Mouse (Mus musculus) kidney, embryonic 14.5 days (tissue): ENCODE results near the gene Tmtc4. TPM values are rescaled to one million over a fixed set of nuclear protein-coding genes. Genes with fewer than 3 reads are reported as not detected.

ENCODE experiments used
- ATAC-seq: fragments of 200-750 bp; cut with Nextera tagmentation; 2 replicates; pipeline ENCODE4 v1.8.0; 2017; ENCODE audit warnings: moderate number of reproducible peaks, mild to moderate bottlenecking, moderate TSS enrichment, moderate library complexity; ENCODE audit not compliant: low FRiP score, low TSS enrichment
- H3K27ac ChIP-seq: fragments of 300-500 bp; sonication (generic); 2 replicates; pipeline ENCODE4 v1.5.1; 2014; ENCODE audit warnings: low read depth, mild to moderate bottlenecking, low read length, moderate library complexity, mixed read lengths
- H3K27me3 ChIP-seq: fragments of 300-500 bp; sonication (generic); 2 replicates; pipeline ENCODE4 v1.6.1; 2014; ENCODE audit warnings: mild to moderate bottlenecking, low read length; ENCODE audit not compliant: control insufficient read depth, insufficient read depth
- H3K36me3 ChIP-seq: fragments of 300-500 bp; sonication (generic); 2 replicates; pipeline ENCODE4 v1.6.1; 2014; ENCODE audit warnings: low read length, mixed read lengths; ENCODE audit not compliant: control insufficient read depth, insufficient read depth
- H3K4me1 ChIP-seq: fragments of 300-500 bp; sonication (generic); 2 replicates; pipeline ENCODE4 v1.6.1; 2014; ENCODE audit warnings: low read length, mixed read lengths; ENCODE audit not compliant: control insufficient read depth, insufficient read depth
- H3K4me2 ChIP-seq: fragments of 300-500 bp; sonication (generic); replicated peaks from 2 replicates; pipeline ENCODE4 v1.6.1; 2014; ENCODE audit warnings: low read depth, mild to moderate bottlenecking, low read length
- H3K4me3 ChIP-seq: fragments of 300-500 bp; sonication (generic); 2 replicates; pipeline ENCODE4 v1.5.1; 2014; ENCODE audit warnings: mild to moderate bottlenecking, low read length
- H3K9ac ChIP-seq: fragments of 300-500 bp; sonication (generic); 2 replicates; pipeline ENCODE4 v1.6.1; 2014; ENCODE audit warnings: low read depth, mild to moderate bottlenecking, low read length, moderate library complexity
- H3K9me3 ChIP-seq: fragments of 300-500 bp; sonication (generic); 2 replicates; pipeline ENCODE4 v1.6.1; 2016; ENCODE audit warnings: low read length; ENCODE audit not compliant: control insufficient read depth
- WGBS: fragments of 180-500 bp; shearing (Covaris S2); extraction: QIAGEN DNeasy Blood & Tissue Kit; methylation state at CpG from one replicate; pipeline ENCODE4 v1.1.7; 2014; 5-methylcytosine and 5-hydroxymethylcytosine counted together
- polyA plus RNA-seq: library from polyadenylated mRNA; unstranded; fragments of >200 nt; fragmentation: Nextera tagmentation; extraction: Ambion mirVana; gene quantifications from 2 replicates; pipeline ENCODE4 v1.2.1, GENCODE M21; 2014

The Tmtc4 gene
- polyA plus RNA-seq, 1 experiment from 2014 or later, result 50.7 TPM

DNA sequence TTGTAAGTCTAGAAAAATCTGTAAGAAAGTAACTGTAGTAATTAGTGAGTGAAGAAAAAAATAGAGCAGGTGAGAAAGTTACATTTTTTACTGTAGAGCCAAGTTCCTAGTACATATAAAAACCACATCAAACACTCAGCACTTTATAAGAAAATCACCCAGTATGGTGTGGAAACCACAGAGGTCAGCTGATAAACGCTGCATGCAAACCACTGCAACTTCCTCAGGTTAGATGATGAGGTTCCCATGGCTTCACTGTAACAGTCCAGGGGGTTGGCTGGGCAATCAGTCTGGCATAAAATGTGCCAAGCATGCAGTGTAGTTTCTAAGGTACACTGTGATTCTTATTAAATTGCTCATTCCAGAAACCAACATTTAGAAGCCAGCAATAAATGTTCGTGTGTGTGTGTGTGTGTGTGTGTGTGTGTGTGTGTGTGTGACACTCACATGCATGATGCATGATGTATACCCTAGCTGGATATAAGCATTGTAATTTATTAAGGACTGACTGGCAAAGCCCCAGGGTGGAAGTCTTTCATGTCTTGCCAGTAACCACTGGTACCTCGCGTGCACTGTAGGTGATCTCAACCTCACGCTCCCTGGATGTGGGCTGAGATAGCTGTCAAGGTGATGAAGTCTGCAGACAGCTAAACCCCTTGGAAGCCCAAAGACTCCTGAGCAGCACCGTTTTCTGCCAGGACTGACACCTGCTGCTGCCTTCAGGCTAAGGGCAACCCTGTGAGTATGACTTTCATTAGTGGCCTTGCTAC, 32.0 kb downstream of the Tmtc4 start:
- Histone ChIP-seq H3K27ac (no peak overlapping the region), H3K4me2 (no peak overlapping the region), H3K4me3 (no peak overlapping the region), H3K9me3 (no peaks in the 10 kb centered on the region), H3K27me3 (no peaks in the 10 kb centered on the region), H3K9ac (no peak overlapping the region), H3K4me1 (no peaks in the 10 kb centered on the region), H3K36me3 (peaks cover 17% of the 10 kb centered on the region; the same call in 1 of the 2 replicates)
- WGBS, result 87% methylated on average over 6 of the region's 6 CpGs
- no peak for ATAC-seq

DNA sequence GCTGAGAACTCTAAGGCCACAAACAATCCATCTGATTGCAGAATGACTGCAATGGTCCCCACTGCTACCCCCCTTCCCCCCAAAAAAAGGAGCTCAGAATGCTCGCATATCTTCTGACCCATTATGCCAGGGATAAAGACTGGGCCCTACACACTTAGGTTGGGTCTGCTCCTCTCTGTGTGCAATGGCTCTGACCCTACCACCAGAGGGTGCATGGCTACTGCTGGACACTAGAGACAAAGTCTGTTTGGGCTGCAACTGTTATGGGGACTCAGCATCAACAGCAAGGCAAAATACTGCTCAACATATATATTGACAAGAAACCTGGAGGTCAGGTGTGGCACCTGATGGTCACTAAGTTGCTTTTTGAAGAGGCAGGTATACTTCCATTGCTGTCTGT, 32.9 kb downstream of the Tmtc4 start:
- 92% methylated on average over 1 of the region's 1 CpGs for WGBS

DNA sequence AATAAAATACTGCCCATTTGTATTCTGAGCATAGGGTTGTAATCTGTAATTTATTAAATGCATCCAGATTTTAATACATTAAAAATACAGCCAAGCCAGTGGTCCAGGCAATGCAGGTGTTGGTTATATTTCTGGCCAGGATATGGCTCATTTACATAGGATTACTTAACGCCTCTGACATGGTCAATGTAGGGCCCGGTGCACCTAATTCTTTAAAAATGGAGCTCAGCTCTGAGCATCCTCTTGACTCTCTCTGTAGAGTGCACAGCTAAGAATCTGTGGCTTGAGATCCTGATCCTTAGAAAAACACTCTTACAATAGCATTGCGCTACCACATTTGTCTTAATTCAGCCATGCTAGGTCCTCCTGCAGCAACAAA, 40.4 kb downstream of the Tmtc4 start:
- Histone ChIP-seq H3K4me1 (no peaks in the 10 kb centered on the region), H3K4me3 (no peak overlapping the region), H3K9me3 (no peaks in the 10 kb centered on the region), H3K4me2 (no peak overlapping the region), H3K27ac (no peak overlapping the region; the same call in 1 of the 2 replicates), H3K27me3 (0 out of 2 replicates have a peak, but pooled peaks cover 3% of the 10 kb centered on the region), H3K36me3 (peaks cover 26% of the 10 kb centered on the region), H3K9ac (no peak overlapping the region)
- ATAC-seq, result peak; percentile 56; the same call in 1 of the 2 replicates
- WGBS, result 43% methylated on average over 3 of the region's 3 CpGs

More for the DNA sequence above, 32.9 kb downstream of the Tmtc4 start:
- no peaks in the 10 kb centered on the region for H3K9me3 ChIP-seq
- no peak; the same call in 1 of the 2 replicates for ATAC-seq
- peaks cover 17% of the 10 kb centered on the region; the same call in 1 of the 2 replicates for H3K36me3 ChIP-seq
- H3K9ac ChIP-seq, result no peak overlapping the region
- H3K4me2 ChIP-seq, result no peak overlapping the region
- H3K4me1 ChIP-seq, result no peaks in the 10 kb centered on the region
- no peaks in the 10 kb centered on the region for H3K27me3 ChIP-seq
- H3K27ac ChIP-seq, result no peak overlapping the region
- no peak overlapping the region for H3K4me3 ChIP-seq

DNA sequence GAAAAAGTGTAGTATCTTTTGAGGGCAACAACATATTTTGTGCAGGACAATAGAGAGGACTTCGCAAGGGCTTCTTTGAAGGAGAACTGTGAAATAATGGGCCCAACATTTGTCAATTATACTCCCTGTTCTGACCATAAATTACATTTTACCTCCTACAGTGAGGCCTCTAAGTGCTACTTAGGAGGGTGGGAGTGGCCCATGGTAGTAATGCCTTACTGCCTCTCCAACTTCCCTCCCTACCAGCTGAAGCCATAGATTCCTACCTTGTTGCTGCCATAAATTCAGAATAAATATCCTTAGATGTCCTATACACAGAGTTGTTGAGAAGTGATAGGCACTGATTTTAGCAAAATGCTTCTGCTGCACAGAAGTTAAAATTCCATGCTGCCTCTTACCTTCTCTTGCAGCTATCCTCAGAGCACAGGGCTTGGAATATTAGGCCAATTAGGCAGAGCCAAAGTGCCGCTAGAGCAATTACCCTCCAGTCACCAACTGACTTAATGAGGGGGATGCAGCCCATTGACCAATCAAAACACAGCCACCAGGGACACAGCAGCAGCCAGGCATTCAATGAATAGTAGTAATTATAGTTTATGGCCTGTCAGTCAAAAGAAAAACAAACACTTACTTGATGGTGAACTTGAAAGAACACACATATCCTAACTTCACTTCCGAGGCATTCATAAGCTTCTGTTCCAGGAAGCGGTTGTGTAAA, 40.9 kb downstream of the Tmtc4 start:
- 24% methylated on average over 4 of the region's 4 CpGs for WGBS
- peak; percentile 91 for ATAC-seq
- H3K4me2 ChIP-seq, result no peak overlapping the region

DNA sequence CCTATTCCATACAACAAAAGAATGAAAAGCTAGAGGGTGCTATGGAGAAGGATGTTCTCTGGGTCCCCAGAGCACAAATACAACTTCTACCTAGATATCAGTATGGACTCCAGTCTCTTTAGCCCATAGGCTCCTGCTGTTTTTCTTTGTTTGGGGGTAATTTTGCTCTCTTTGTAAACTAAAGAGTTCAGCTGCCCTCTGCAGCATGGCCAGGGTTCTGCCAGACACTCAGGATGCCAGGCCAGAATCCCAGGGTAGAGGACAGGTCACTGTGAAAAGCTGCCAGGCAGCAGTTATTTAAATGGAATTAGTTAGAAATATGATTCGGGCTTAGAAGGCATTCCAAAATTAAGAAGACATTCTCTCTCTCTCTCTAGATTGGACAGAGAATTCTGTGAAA, 47.4 kb downstream of the Tmtc4 start:
- 95% methylated on average over 1 of the region's 1 CpGs for WGBS
- Histone ChIP-seq H3K9ac (no peak overlapping the region), H3K4me2 (no peak overlapping the region), H3K27me3 (0 out of 2 replicates have a peak, but pooled peaks cover 2% of the 10 kb centered on the region), H3K4me3 (no peak overlapping the region), H3K4me1 (no peaks in the 10 kb centered on the region), H3K9me3 (no peaks in the 10 kb centered on the region), H3K36me3 (peaks cover 29% of the 10 kb centered on the region), H3K27ac (no peak overlapping the region)
- ATAC-seq, result no peak

More for the DNA sequence above, 40.9 kb downstream of the Tmtc4 start:
- H3K4me1 ChIP-seq, result no peaks in the 10 kb centered on the region
- H3K27ac ChIP-seq, result no peak overlapping the region
- H3K9me3 ChIP-seq, result no peaks in the 10 kb centered on the region
- H3K4me3 ChIP-seq, result no peak overlapping the region
- no peak overlapping the region for H3K9ac ChIP-seq
- peaks cover 26% of the 10 kb centered on the region for H3K36me3 ChIP-seq
- H3K27me3 ChIP-seq, result 0 out of 2 replicates have a peak, but pooled peaks cover 3% of the 10 kb centered on the region

DNA sequence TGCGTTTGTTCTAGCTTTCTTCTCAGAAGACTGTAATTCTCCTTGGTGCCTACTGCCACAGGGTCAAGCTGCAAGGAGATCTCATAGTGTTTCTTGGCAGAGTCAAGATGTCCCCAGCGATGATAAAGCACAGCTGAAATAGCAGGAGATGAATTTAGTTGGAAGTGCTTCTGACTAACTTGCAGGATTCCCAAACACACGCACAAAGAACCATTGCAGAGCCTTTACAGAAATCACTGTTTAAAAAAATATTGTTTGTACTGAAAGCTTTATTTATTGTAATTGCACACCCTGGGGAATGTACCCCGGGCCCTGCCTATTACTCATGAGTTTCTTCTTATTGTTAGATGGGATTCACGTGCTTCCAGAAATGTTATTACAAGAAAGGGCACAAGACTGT, 63.8 kb downstream of the Tmtc4 start:
- Histone ChIP-seq H3K4me3 (no peak overlapping the region), H3K36me3 (peaks cover 12% of the 10 kb centered on the region; the same call in 1 of the 2 replicates), H3K27me3 (no peaks in the 10 kb centered on the region), H3K4me1 (no peaks in the 10 kb centered on the region), H3K9ac (no peak overlapping the region), H3K9me3 (no peaks in the 10 kb centered on the region), H3K27ac (no peak overlapping the region), H3K4me2 (no peak overlapping the region)
- no peak for ATAC-seq
- WGBS, result 53% methylated on average over 5 of the region's 5 CpGs

DNA sequence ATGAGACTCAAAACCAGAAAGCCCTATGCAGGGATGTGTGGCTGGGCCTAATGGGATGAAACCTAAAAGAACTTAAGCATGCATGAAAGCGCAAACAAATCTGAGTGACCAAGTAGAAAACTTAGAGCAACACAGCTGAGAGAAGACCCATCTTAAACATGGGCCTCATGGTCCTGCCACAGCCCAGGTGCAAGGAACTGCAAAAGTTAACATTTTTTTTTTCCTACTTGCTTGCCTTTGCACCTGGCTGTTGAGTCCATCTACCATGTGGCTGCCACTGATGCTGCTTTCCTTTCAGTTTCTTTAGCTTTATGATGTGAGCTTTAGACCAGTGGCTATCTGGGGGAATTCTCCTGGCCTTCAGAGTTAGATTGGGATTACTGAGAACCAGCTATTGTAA, 66.2 kb downstream of the Tmtc4 start:
- Histone ChIP-seq H3K36me3 (peaks cover 12% of the 10 kb centered on the region; the same call in 1 of the 2 replicates), H3K9ac (no peak overlapping the region), H3K9me3 (no peaks in the 10 kb centered on the region), H3K4me3 (no peak overlapping the region), H3K27ac (no peak overlapping the region), H3K4me2 (no peak overlapping the region), H3K27me3 (no peaks in the 10 kb centered on the region), H3K4me1 (no peaks in the 10 kb centered on the region)
- 81% methylated on average over 1 of the region's 1 CpGs for whole genome bisulfite sequencing
- ATAC-seq, result no peak

DNA sequence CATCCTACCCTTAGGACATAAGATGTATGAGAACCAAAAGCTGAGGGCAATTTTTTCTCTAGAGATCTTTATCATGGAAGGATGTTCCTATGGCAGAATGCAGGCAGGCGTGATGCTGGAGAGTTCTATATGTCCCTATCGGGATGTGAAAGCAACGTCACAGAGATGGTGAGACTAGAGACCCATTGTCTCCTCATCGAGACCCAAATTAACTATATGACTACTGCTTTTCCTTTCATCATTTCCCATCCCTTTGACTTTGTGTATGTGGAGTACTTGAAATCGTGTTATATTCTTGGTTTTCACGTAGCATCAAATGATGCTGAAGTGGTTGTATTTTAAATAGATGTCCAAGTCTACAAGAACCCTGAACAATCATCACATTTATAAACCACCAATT, 70.2 kb downstream of the Tmtc4 start, which contains the start of gene Ggact:
Ggact (minus strand) TSS at position 101 of the 400 bp plus-strand sequence.
- no peaks in the 10 kb centered on the region for H3K27me3 ChIP-seq
- 0 out of 2 replicates have a peak within 1 kb of the TSS, but pooled peaks have one; percentile 6 for H3K27ac ChIP-seq
- H3K4me1 ChIP-seq, result no peaks in the 10 kb centered on the region
- peak within 1 kb of the TSS; percentile 62 for H3K9ac ChIP-seq
- H3K9me3 ChIP-seq, result peaks cover 2% of the 10 kb centered on the region; the same call in 1 of the 2 replicates
- H3K4me3 ChIP-seq, result peak within 1 kb of the TSS; percentile 64
- WGBS, result 84% methylated on average over 6 of the region's 6 CpGs
- H3K4me2 ChIP-seq, result peak within 1 kb of the TSS; percentile 92
- ATAC-seq, result no peak
- peaks cover 3% of the 10 kb centered on the region; the same call in 1 of the 2 replicates for H3K36me3 ChIP-seq
